Mouse (Mus musculus): Measurements from ENCODE around the gene Xcl1. TPM values are rescaled to one million over a fixed set of nuclear protein-coding genes. Genes with fewer than 3 reads are reported as not detected.
"Not testable (repeated sequence)": the region's sequence is repeated elsewhere in the genome, so short reads cannot be mapped to it uniquely, and the experiment has no call there.

Xcl1 gene
- not detected in 2 replicates for polyA plus RNA-seq (2015; fragmentation: Nextera tagmentation; extraction: Ambion mirVana)

GRCm38 (mm10) chr1:164935477-164936044 is at the start of gene Xcl1:
Xcl1 (minus strand) TSS chr1:164935527.
- no peaks in the 10 kb centered on the region for H3K36me3 ChIP-seq (ENCODE audit: insufficient read depth, low read length)
- H3K9ac ChIP-seq (ENCODE audit: low read depth, low read length): no peak within 1 kb of the TSS
- no peaks in the 10 kb centered on the region for H3K9me3 ChIP-seq (replicated peaks; ENCODE audit: low read length)
- TF ChIP-seq CTCF (IDR thresholded peaks at IDR 0.05; ENCODE audit: low read depth): no peak
- no peak for ATAC-seq (replicated peaks; ENCODE audit: low FRiP score, low read depth)
- H3K27me3 ChIP-seq (ENCODE audit: insufficient read depth, low read length): no peaks in the 10 kb centered on the region
- H3K4me2 ChIP-seq (ENCODE audit: low read length): no peak within 1 kb of the TSS
- 63% methylated on average over 9 of the region's 9 CpGs for WGBS
- no peaks in the 10 kb centered on the region for H3K4me1 ChIP-seq (replicated peaks; ENCODE audit: insufficient read depth, low read length)
- H3K27ac ChIP-seq: no peak within 1 kb of the TSS
- no peak for DNase-seq (ENCODE audit: low spot score)
- no peak within 1 kb of the TSS for H3K4me3 ChIP-seq (replicated peaks; ENCODE audit: low read depth, low read length)

- not testable (repeated sequence) for H3K9me3 ChIP-seq (replicated peaks; ENCODE audit: low read length); H3K4me1 ChIP-seq (replicated peaks; ENCODE audit: insufficient read depth, low read length); DNase-seq (ENCODE audit: low spot score); H3K9ac ChIP-seq (ENCODE audit: low read depth, low read length); H3K4me2 ChIP-seq (ENCODE audit: low read length); H3K27ac ChIP-seq; ATAC-seq (replicated peaks; ENCODE audit: low FRiP score, low read depth); H3K4me3 ChIP-seq (replicated peaks; ENCODE audit: low read depth, low read length); H3K27me3 ChIP-seq (ENCODE audit: insufficient read depth, low read length); H3K36me3 ChIP-seq (ENCODE audit: insufficient read depth, low read length)
- 92% methylated on average over 10 of the region's 10 CpGs for WGBS
These were observed 49.4 kb upstream of the Xcl1 start for GRCm38 (mm10) chr1:164984681-164985080.

DNA sequence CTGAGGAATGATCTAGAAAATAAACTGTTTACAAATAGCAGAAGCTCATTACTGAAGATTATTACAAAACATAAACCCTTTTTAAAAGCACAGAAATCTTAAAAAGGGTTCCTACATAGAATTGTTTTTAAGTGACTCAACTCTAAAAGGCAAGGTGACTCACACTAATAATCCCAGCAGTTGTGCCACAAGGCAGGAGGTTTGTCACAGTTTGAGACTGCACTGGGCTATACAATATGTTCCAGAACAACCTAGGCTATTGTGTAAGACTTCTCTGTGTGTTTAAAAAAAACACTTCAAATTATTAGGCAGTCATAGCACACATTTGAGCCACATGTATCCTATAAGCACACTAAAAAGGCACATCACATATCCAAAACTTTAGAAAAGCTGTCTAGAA is 42.0 kb upstream of the Xcl1 start:
- H3K4me1 ChIP-seq (replicated peaks; ENCODE audit: insufficient read depth, low read length): no peaks in the 10 kb centered on the region
- H3K9ac ChIP-seq (ENCODE audit: low read depth, low read length): no peak overlapping the region
- ATAC-seq (replicated peaks; ENCODE audit: low FRiP score, low read depth) (no peak), DNase-seq (ENCODE audit: low spot score) (no peak)
- H3K27ac ChIP-seq: no peak overlapping the region
- no peak overlapping the region for H3K4me3 ChIP-seq (replicated peaks; ENCODE audit: low read depth, low read length)
- no peaks in the 10 kb centered on the region for H3K27me3 ChIP-seq (ENCODE audit: insufficient read depth, low read length)
- no peaks in the 10 kb centered on the region for H3K36me3 ChIP-seq (ENCODE audit: insufficient read depth, low read length)
- no peaks in the 10 kb centered on the region for H3K9me3 ChIP-seq (replicated peaks; ENCODE audit: low read length)
- TF ChIP-seq CTCF (IDR thresholded peaks at IDR 0.05; ENCODE audit: low read depth): no peak
- no peak overlapping the region for H3K4me2 ChIP-seq (ENCODE audit: low read length)

DNA sequence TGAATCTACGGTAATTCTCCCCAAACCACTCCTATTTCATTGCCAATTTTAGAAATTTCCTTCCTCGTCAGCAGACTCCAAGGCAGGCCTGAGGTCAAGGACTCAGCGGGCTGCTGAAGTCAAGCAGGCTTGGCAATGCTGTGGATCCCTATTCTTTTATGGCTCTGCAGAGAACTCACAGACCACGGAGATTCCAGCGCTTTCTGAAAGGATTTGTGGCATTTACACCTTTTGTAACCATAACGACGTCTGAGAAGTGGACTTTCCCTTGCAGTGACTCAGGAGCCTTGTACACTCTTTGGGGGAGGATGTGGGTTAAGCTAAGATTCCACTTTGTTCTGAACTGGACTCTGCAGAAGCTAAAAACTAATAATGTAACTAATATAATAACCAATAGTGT is 40.4 kb upstream of the Xcl1 start:
- TF ChIP-seq CTCF (IDR thresholded peaks at IDR 0.05; ENCODE audit: low read depth): no peak
- no peak for ATAC-seq (replicated peaks; ENCODE audit: low FRiP score, low read depth)
- H3K4me3 ChIP-seq (replicated peaks; ENCODE audit: low read depth, low read length): no peak overlapping the region
- H3K9me3 ChIP-seq (replicated peaks; ENCODE audit: low read length): no peaks in the 10 kb centered on the region
- H3K36me3 ChIP-seq (ENCODE audit: insufficient read depth, low read length): no peaks in the 10 kb centered on the region
- no peak for DNase-seq (ENCODE audit: low spot score)
- no peaks in the 10 kb centered on the region for H3K27me3 ChIP-seq (ENCODE audit: insufficient read depth, low read length)
- no peak overlapping the region for H3K9ac ChIP-seq (ENCODE audit: low read depth, low read length)
- no peak overlapping the region for H3K4me2 ChIP-seq (ENCODE audit: low read length)
- no peaks in the 10 kb centered on the region for H3K4me1 ChIP-seq (replicated peaks; ENCODE audit: insufficient read depth, low read length)
- WGBS: 73% methylated on average over 7 of the region's 7 CpGs
- H3K27ac ChIP-seq: no peak overlapping the region

- Histone ChIP-seq H3K9ac (ENCODE audit: low read depth, low read length) (no peak overlapping the region), H3K4me2 (ENCODE audit: low read length) (no peak overlapping the region), H3K36me3 (ENCODE audit: insufficient read depth, low read length) (no peaks in the 10 kb centered on the region), H3K4me3 (replicated peaks; ENCODE audit: low read depth, low read length) (no peak overlapping the region), H3K27ac (no peak overlapping the region), H3K27me3 (ENCODE audit: insufficient read depth, low read length) (no peaks in the 10 kb centered on the region), H3K4me1 (replicated peaks; ENCODE audit: insufficient read depth, low read length) (no peaks in the 10 kb centered on the region), H3K9me3 (replicated peaks; ENCODE audit: low read length) (no peaks in the 10 kb centered on the region)
- 77% methylated on average over 3 of the region's 3 CpGs for WGBS
- ATAC-seq (replicated peaks; ENCODE audit: low FRiP score, low read depth): no peak
- no peak for TF ChIP-seq CTCF (IDR thresholded peaks at IDR 0.05; ENCODE audit: low read depth)
- no peak for DNase-seq (ENCODE audit: low spot score)
These were observed 39.9 kb upstream of the Xcl1 start for GRCm38 (mm10) chr1:164975276-164975675.

DNA sequence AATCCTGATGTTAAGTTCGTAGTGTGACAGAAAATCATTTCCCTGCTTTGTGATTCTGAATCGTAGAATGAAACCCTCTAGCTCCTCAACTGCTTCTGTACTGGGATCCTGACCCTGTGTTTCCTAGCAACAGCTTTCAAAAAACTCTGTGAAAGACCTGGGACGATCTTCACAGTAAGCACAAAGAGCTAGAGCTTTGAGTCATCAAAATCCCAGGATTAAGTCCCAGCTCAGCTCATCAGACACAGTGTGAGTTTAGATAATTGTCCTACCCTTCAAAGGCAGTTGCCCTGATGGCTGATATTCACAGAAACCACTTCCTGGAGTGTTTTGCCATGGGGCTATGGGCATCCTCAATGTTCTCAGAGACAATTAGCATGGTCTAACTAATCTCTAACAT is 38.5 kb upstream of the Xcl1 start:
- no peak overlapping the region for H3K9ac ChIP-seq (ENCODE audit: low read depth, low read length)
- no peak overlapping the region for H3K4me2 ChIP-seq (ENCODE audit: low read length)
- H3K4me1 ChIP-seq (replicated peaks; ENCODE audit: insufficient read depth, low read length): no peaks in the 10 kb centered on the region
- H3K4me3 ChIP-seq (replicated peaks; ENCODE audit: low read depth, low read length): no peak overlapping the region
- DNase-seq (ENCODE audit: low spot score) (no peak), ATAC-seq (replicated peaks; ENCODE audit: low FRiP score, low read depth) (no peak)
- no peak for TF ChIP-seq CTCF (IDR thresholded peaks at IDR 0.05; ENCODE audit: low read depth)
- H3K9me3 ChIP-seq (replicated peaks; ENCODE audit: low read length): no peaks in the 10 kb centered on the region
- H3K27me3 ChIP-seq (ENCODE audit: insufficient read depth, low read length): no peaks in the 10 kb centered on the region
- no peak overlapping the region for H3K27ac ChIP-seq
- 59% methylated on average over 3 of the region's 3 CpGs for WGBS
- no peaks in the 10 kb centered on the region for H3K36me3 ChIP-seq (ENCODE audit: insufficient read depth, low read length)

DNA sequence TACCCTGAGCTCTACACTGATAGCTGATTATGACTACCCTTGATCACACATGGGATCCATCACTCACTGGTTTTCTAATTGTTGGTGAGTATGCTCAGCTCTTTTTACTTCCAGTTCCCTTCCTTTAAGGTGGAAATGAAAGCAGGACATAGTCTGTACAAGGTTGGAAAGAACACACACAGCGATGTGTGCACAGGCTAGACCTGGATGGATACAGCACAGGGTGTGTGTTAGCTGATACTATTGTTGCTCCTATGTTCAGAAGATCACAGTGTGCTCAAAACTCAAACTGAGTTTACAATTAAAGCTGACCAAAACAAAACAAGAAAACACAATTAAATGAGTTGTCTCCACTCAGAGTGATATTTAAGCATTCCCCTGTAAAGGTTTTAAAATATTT is 38.0 kb upstream of the Xcl1 start:
- Histone ChIP-seq H3K4me3 (replicated peaks; ENCODE audit: low read depth, low read length) (no peak overlapping the region), H3K36me3 (ENCODE audit: insufficient read depth, low read length) (no peaks in the 10 kb centered on the region), H3K27me3 (ENCODE audit: insufficient read depth, low read length) (no peaks in the 10 kb centered on the region), H3K4me2 (ENCODE audit: low read length) (no peak overlapping the region), H3K9ac (ENCODE audit: low read depth, low read length) (no peak overlapping the region), H3K4me1 (replicated peaks; ENCODE audit: insufficient read depth, low read length) (no peaks in the 10 kb centered on the region), H3K9me3 (replicated peaks; ENCODE audit: low read length) (no peaks in the 10 kb centered on the region), H3K27ac (no peak overlapping the region)
- DNase-seq (ENCODE audit: low spot score) (no peak), ATAC-seq (replicated peaks; ENCODE audit: low FRiP score, low read depth) (no peak)
- no peak for TF ChIP-seq CTCF (IDR thresholded peaks at IDR 0.05; ENCODE audit: low read depth)
- 88% methylated on average over 1 of the region's 1 CpGs for WGBS

Data from kidney, postnatal 0 days (tissue).